Comparison of ENCODE assay signal across 8 mouse cellular contexts in genomic region chr5:146914088-146914766, GRCm38 (mm10). TPM values are rescaled to one million over a fixed set of nuclear protein-coding genes. Genes with fewer than 3 reads are reported as not detected.
A peak's percentile ranks its signal among the peaks of the same experiment; 100 is the strongest.
DNase-seq lines count a peak whose midpoint lies in the region; ATAC-seq and TF ChIP-seq lines count a peak whose summit lies in the region.

No protein-coding gene starts in this region.

- TF ChIP-seq CTCF in cerebellum, adult 2 months (IDR thresholded peaks at IDR 0.05; ENCODE audit: borderline replicate concordance, insufficient read depth, low read depth, low read length) = peak; percentile 68

- H3K9ac ChIP-seq in hindbrain, embryonic 16.5 days (ENCODE audit: low read depth, low read length) = no peak overlapping the region
- no peak overlapping the region for H3K9ac ChIP-seq in midbrain, embryonic 11.5 days (ENCODE audit: low read length)

- ATAC-seq in erythroblast, adult 5-6 weeks (replicated peaks; ENCODE audit: low FRiP score, poor library complexity, severe bottlenecking) = peak; percentile 69; the same call in 1 of the 2 replicates
- ATAC-seq in hindbrain, embryonic 16.5 days = peak; percentile 77
- ATAC-seq in midbrain, embryonic 11.5 days (ENCODE audit: low FRiP score) = peak; percentile 67

- no peak overlapping the region for H3K4me2 ChIP-seq in hindbrain, embryonic 16.5 days (ENCODE audit: low read length)
- H3K4me2 ChIP-seq in midbrain, embryonic 11.5 days = no peak overlapping the region

- TF ChIP-seq POLR2A in cerebellum, adult 2 months (IDR thresholded peaks at IDR 0.05; ENCODE audit: borderline replicate concordance, insufficient read depth, low read length) = no peak

- DNase-seq in cerebellum, adult 2 months = peak; percentile 12 to 34
- no peak for DNase-seq in cerebellum, adult 11-12 months
- DNase-seq in adrenal gland, postnatal 10 days = peak; percentile 73
- peak; percentile 27 to 37 for DNase-seq in left cerebral cortex, postnatal 25 days (ENCODE audit: low spot score in 2 of 2)
- peak; percentile 94 for DNase-seq in midbrain, embryonic 11.5 days (ENCODE audit: low spot score, missing footprints)
- DNase-seq in spleen, postnatal 10 days (ENCODE audit: low spot score in 2 of 2) = peak; percentile 39 to 77

- no peaks in the 10 kb centered on the region for H3K27me3 ChIP-seq in cerebellum, adult 2 months (ENCODE audit: control insufficient read depth, insufficient read depth, low read length)
- 0 out of 2 replicates have a peak, but pooled peaks cover 5% of the 10 kb centered on the region for H3K27me3 ChIP-seq in hindbrain, embryonic 16.5 days (replicated peaks; ENCODE audit: control insufficient read depth, insufficient read depth, low read length)
- no peaks in the 10 kb centered on the region for H3K27me3 ChIP-seq in midbrain, embryonic 11.5 days (ENCODE audit: control insufficient read depth, insufficient read depth, low read length)

- WGBS in cerebellum, adult 2 months = 23% methylated on average over 9 of the region's 9 CpGs
- WGBS in hindbrain, embryonic 16.5 days = 30% methylated on average over 9 of the region's 9 CpGs
- WGBS in midbrain, embryonic 11.5 days = 31% methylated on average over 9 of the region's 9 CpGs

- no peak overlapping the region for H3K27ac ChIP-seq in cerebellum, adult 2 months (ENCODE audit: insufficient read depth, low read length)
- no peak overlapping the region for H3K27ac ChIP-seq in hindbrain, embryonic 16.5 days (ENCODE audit: low read depth, low read length)
- H3K27ac ChIP-seq in midbrain, embryonic 11.5 days (ENCODE audit: low read depth, low read length) = no peak overlapping the region

- H3K9me3 ChIP-seq in hindbrain, embryonic 16.5 days (ENCODE audit: control insufficient read depth, low read length) = no peaks in the 10 kb centered on the region
- no peaks in the 10 kb centered on the region for H3K9me3 ChIP-seq in midbrain, embryonic 11.5 days (ENCODE audit: control insufficient read depth, low read length)

- no peaks in the 10 kb centered on the region for H3K4me1 ChIP-seq in cerebellum, adult 2 months (ENCODE audit: control insufficient read depth, insufficient read depth, low read length)
- no peaks in the 10 kb centered on the region for H3K4me1 ChIP-seq in hindbrain, embryonic 16.5 days (ENCODE audit: control insufficient read depth, insufficient read depth, low read depth, low read length)
- H3K4me1 ChIP-seq in midbrain, embryonic 11.5 days (ENCODE audit: control insufficient read depth, insufficient read depth, low read length) = no peaks in the 10 kb centered on the region

- H3K36me3 ChIP-seq in hindbrain, embryonic 16.5 days (ENCODE audit: control insufficient read depth, insufficient read depth, low read length) = no peaks in the 10 kb centered on the region
- no peaks in the 10 kb centered on the region for H3K36me3 ChIP-seq in midbrain, embryonic 11.5 days (ENCODE audit: control insufficient read depth, insufficient read depth, low read length)

- intact Hi-C loops in left cerebral cortex, postnatal 25 days (cut with DNase I) = loop anchor here (1.0 to 5.0 kb wide), 3 partner anchors 313 to 405 kb away; no protein-coding TSS in a partner anchor

- no peak overlapping the region for H3K4me3 ChIP-seq in cerebellum, adult 2 months (replicated peaks; ENCODE audit: insufficient read depth, low read depth, low read length)
- H3K4me3 ChIP-seq in hindbrain, embryonic 16.5 days (ENCODE audit: low read length) = no peak overlapping the region
- H3K4me3 ChIP-seq in midbrain, embryonic 11.5 days (ENCODE audit: low read depth, low read length) = no peak overlapping the region

RNA-seq across cellular contexts. Expression of gene Gtf3a, which starts 34.2 kb away (rescaled TPM):
- 36.4 and 43.0 TPM in 2 replicates for polyA plus RNA-seq in cerebellum, adult 2 months (2012; rRNA removed)
- 10 to 100 TPM; 34.8 to 39.8 TPM for total RNA-seq in adrenal gland, postnatal 10 days (2021)
- total RNA-seq in erythroblast, adult 5-6 weeks (2015; ENCODE audit: low replicate concordance) = 5.0 and 46.5 TPM in 2 replicates
- total RNA-seq in erythroblast, adult 5-6 weeks (2017; ENCODE audit: low replicate concordance) = 22.2 and 23.8 TPM in 2 replicates
- 105 and 109 TPM in 2 replicates for polyA plus RNA-seq in hindbrain, embryonic 16.5 days (2015; fragmentation: Nextera tagmentation; extraction: Ambion mirVana)
- total RNA-seq in left cerebral cortex, postnatal 25 days (2021) = 10 to 100 TPM; 25.3 to 25.4 TPM
- polyA plus RNA-seq in midbrain, embryonic 11.5 days (2014; fragmentation: Nextera tagmentation; extraction: Ambion mirVana) = 102 TPM in 2 replicates

RNA-seq across cellular contexts. Expression of gene Mtif3, which starts 49.4 kb away (rescaled TPM):
- 21.9 and 23.4 TPM in 2 replicates for polyA plus RNA-seq in cerebellum, adult 2 months (2012; rRNA removed)
- total RNA-seq in adrenal gland, postnatal 10 days (2021) = 10 to 100 TPM; 28.9 to 36.7 TPM
- total RNA-seq in erythroblast, adult 5-6 weeks (2015; ENCODE audit: low replicate concordance) = 0.42 and 0.58 TPM in 2 replicates
- 3.8 and 7.5 TPM in 2 replicates for total RNA-seq in erythroblast, adult 5-6 weeks (2017; ENCODE audit: low replicate concordance)
- 24.8 and 29.2 TPM in 2 replicates for polyA plus RNA-seq in hindbrain, embryonic 16.5 days (2015; fragmentation: Nextera tagmentation; extraction: Ambion mirVana)
- 10 to 100 TPM; 20.6 to 20.8 TPM for total RNA-seq in left cerebral cortex, postnatal 25 days (2021)
- 24.2 and 24.3 TPM in 2 replicates for polyA plus RNA-seq in midbrain, embryonic 11.5 days (2014; fragmentation: Nextera tagmentation; extraction: Ambion mirVana)
